ENCODE assay signal across 1 mouse cellular context in the genomic region with DNA sequence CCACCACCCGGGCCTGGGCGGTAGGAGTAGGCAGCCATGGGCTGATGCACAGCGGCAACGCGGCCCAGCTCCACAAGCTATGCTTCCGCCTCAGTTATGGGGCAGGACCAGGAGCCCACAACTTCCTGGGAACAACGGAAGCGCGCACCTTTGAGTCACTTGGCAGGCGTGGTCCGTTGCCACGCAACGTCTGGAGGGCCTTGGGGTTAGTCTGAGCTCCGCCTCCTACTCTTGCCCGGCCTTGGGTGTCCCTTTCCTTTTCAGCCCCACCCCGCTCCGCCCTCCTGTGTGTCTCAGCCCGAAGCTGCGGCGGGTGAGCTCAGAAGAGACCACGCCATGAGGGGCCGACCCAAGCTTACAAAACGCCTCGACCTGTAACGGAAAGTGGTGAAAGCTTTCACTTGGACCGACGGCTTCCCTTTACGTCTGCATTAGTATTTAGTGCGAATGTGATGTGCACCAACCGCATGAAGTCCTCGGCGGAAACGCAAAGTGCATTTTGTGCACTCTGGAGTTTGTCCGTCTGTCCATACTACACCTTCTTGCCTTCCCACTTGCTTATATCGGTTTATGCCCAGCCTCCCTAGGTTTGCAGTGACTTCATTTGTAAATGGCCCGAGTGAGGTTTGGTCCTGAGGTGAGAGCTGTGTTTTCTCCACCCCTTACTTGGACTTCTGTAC.
A peak's percentile ranks its signal among the peaks of the same experiment; 100 is the strongest.
TF ChIP-seq lines count a peak whose summit lies in the region.

Gene Pdcd6, minus strand, starts transcription at position 411 of the 680 bp plus-strand sequence.

TF ChIP-seq in MEL, 35 proteins besides CTCF, POLR2A, EP300 and RAD21 (continued from another document):
- TF ChIP-seq USF1 (IDR thresholded peaks at IDR 0.05; ENCODE audit: low read depth, low read length) (0 out of 2 replicates have a peak, but pooled peaks have one; percentile 35), MXI1 (IDR thresholded peaks at IDR 0.05; ENCODE audit: low read depth, low read length) (peak; percentile 91; the same call in 1 of the 2 replicates), TCF12 (IDR thresholded peaks at IDR 0.05; ENCODE audit: low read depth, low read length) (0 out of 2 replicates have a peak, but pooled peaks have one; percentile 12), MYB (IDR thresholded peaks at IDR 0.05; ENCODE audit: low read depth, low read length) (no peak), ZMIZ1 (IDR thresholded peaks at IDR 0.05; ENCODE audit: low read depth, low read length) (peak; percentile 81), MAFK (IDR thresholded peaks at IDR 0.05; ENCODE audit: borderline replicate concordance, low read depth, low read length) (no peak), GATA1 (IDR thresholded peaks at IDR 0.05; ENCODE audit: low read depth, low read length) (no peak), CHD1 (IDR thresholded peaks at IDR 0.05; ENCODE audit: low read depth, low read length) (no peak), MAX (IDR thresholded peaks at IDR 0.05; ENCODE audit: low read length) (peak; percentile 51; the same call in 1 of the 2 replicates), BHLHE40 (IDR thresholded peaks at IDR 0.05; ENCODE audit: borderline replicate concordance, low read depth, low read length) (no peak), ELF1 (IDR thresholded peaks at IDR 0.05; ENCODE audit: low read depth, low read length) (peak; percentile 88), NRF1 (IDR thresholded peaks at IDR 0.05; ENCODE audit: insufficient read depth, low read depth, low read length, poor library complexity, severe bottlenecking) (no peak)
TF ChIP-seq in MEL: peak in this region for 13.
